Mouse (Mus musculus) stomach, postnatal 0 days (tissue): Measurements from ENCODE around the gene Tgfbr3.

Experiments used
- CTCF ChIP-seq: IDR thresholded peaks from 2 replicates; pipeline ENCODE4 v1.5.1; 2016; ENCODE audit warnings: antibody characterized with exemption, low read depth, mild to moderate bottlenecking, moderate library complexity
- EP300 ChIP-seq: optimal IDR thresholded peaks from 2 replicates; pipeline ENCODE3; 2016; ENCODE audit warnings: antibody characterized with exemption

DNA sequence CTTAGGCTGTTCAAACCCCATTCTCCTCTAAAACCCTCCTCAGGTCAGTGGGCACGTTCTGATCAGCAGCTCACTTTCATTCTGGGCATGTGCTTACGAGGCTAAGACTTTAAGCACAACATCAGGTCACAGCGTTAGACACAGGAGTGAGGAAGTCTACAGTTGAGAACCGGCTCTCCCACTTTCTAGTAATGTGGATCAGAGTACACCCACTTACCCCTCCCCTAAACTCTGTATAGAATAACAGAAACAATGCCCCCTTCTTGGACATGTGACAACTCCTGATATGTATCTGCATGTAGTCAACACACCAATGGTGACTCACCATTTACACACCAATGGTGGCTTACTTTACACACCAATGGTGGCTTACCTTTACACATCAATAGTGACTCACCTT lies 136.4 kb downstream of the Tgfbr3 start:
- TF ChIP-seq CTCF: no peak
- TF ChIP-seq EP300: no peak
